Mouse (Mus musculus): ENCODE measurements around the gene Adgrg6. TPM values are rescaled to one million over a fixed set of nuclear protein-coding genes. Genes with fewer than 3 reads are reported as not detected.
A peak's percentile ranks its signal among the peaks of the same experiment; 100 is the strongest.

Adgrg6 gene
- polyA plus RNA-seq, 1 experiment = not detected

DNA sequence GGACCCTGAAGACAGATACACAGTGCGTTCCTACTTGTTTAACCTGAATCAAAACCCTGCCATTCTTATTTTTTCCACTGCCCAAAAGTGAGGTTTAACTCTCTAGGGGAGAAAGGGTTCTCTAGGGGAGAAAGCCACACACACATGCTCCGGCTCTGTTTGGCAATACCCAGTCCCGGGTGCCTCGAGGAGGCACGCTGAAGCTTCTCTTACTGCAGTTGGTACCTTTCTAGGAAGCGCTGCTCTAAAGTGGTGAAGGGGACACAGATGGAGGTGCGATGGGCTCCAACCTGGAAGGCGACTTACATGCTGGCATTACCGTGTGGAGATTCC lies 885 bp downstream of the Adgrg6 start:
- Histone ChIP-seq H3K27ac (ENCODE audit: insufficient read depth, low read depth, low read length) (no peak overlapping the region), H3K4me3 (ENCODE audit: insufficient read depth, low read depth, low read length) (peak overlapping the region; percentile 55), H3K4me1 (ENCODE audit: control insufficient read depth, insufficient read depth, low read length) (peaks cover 9% of the 10 kb centered on the region)
- 7% methylated on average over 9 of the region's 9 CpGs for WGBS
- no peak for TF ChIP-seq CTCF (IDR thresholded peaks at IDR 0.05; ENCODE audit: insufficient read depth, low read depth, low read length)
- TF ChIP-seq POLR2A (IDR thresholded peaks at IDR 0.05; ENCODE audit: insufficient read depth, low read depth, low read length) = no peak

DNA sequence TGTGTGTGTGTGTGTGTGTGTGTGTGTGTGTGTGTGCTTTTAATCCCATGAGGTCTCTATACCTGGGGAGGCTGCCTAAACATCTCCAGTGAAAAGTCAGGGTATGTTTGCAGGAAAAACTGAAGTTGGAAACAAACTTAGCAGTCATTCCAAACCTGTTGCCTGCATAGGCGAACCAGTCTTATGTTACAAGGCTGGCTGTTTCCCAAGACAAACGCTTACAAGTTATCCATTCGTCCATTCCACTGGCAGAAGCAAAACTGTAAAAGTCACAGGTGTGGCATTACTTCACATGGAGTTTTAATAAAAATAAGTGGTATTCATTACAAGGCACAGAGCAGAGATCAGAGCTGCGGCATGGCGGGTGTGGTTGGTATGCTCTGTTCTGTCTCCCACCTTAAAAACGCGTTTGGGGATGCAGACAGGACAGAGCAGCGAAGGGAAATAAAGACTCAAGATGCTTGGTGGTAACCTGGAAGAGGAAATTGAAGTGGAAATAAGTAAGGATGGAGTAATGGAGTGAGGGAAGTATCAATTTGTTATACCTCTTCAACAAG lies 1.9 kb downstream of the Adgrg6 start:
- Histone ChIP-seq H3K4me1 (ENCODE audit: control insufficient read depth, insufficient read depth, low read length) (peaks cover 9% of the 10 kb centered on the region), H3K27ac (ENCODE audit: insufficient read depth, low read depth, low read length) (no peak overlapping the region), H3K4me3 (ENCODE audit: insufficient read depth, low read depth, low read length) (no peak overlapping the region)
- TF ChIP-seq CTCF (IDR thresholded peaks at IDR 0.05; ENCODE audit: insufficient read depth, low read depth, low read length) (no peak), POLR2A (IDR thresholded peaks at IDR 0.05; ENCODE audit: insufficient read depth, low read depth, low read length) (no peak)
- WGBS = 85% methylated on average over 8 of the region's 8 CpGs

DNA sequence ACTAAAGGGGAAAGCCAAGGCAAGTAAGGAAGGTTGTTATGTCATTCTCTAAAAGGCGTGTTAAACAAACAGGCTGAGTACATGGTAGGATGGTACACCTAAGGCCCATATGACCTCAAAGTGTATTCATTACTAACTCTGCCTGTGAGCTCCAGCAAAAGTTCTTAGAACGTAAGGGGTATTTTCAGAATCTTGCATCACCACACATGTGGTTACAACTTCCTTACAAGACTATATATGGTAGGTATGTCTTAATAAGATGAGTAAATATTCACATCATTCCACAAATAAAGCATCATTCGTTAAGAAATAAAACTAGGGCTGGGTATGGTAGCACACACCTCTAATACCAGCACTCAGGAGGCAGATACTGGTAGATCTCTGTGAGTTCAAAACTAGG lies 8.4 kb downstream of the Adgrg6 start:
- H3K4me1 ChIP-seq (ENCODE audit: control insufficient read depth, insufficient read depth, low read length) = no peaks in the 10 kb centered on the region
- no peak overlapping the region for H3K4me3 ChIP-seq (ENCODE audit: insufficient read depth, low read depth, low read length)
- TF ChIP-seq POLR2A (IDR thresholded peaks at IDR 0.05; ENCODE audit: insufficient read depth, low read depth, low read length) (no peak), CTCF (IDR thresholded peaks at IDR 0.05; ENCODE audit: insufficient read depth, low read depth, low read length) (no peak)
- 93% methylated on average over 3 of the region's 3 CpGs for WGBS
- no peak overlapping the region for H3K27ac ChIP-seq (ENCODE audit: insufficient read depth, low read depth, low read length)

DNA sequence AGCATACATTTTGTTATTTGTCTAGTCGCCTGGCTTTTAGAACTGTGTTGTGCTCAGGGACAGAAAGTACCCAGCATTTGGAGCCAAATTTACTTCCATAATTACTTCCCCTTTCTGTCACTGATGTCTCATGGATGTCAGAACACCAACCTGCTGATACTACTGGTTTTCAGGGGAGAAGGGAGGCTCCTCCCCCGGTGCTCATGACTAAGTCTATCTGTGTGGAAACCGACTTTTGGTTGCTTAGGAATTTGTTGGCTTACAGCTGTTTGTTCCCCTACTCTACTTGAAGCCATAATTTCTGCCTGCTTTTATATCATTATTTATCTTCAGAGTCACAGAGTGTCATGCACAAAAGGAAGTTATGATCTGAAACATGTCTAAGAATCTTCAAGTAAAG lies 14.4 kb downstream of the Adgrg6 start:
- Histone ChIP-seq H3K27ac (ENCODE audit: insufficient read depth, low read depth, low read length) (no peak overlapping the region), H3K4me1 (ENCODE audit: control insufficient read depth, insufficient read depth, low read length) (no peaks in the 10 kb centered on the region), H3K4me3 (ENCODE audit: insufficient read depth, low read depth, low read length) (no peak overlapping the region)
- TF ChIP-seq POLR2A (IDR thresholded peaks at IDR 0.05; ENCODE audit: insufficient read depth, low read depth, low read length) = no peak
- no peak for TF ChIP-seq CTCF (IDR thresholded peaks at IDR 0.05; ENCODE audit: insufficient read depth, low read depth, low read length)
- WGBS = 77% methylated on average over 3 of the region's 3 CpGs

DNA sequence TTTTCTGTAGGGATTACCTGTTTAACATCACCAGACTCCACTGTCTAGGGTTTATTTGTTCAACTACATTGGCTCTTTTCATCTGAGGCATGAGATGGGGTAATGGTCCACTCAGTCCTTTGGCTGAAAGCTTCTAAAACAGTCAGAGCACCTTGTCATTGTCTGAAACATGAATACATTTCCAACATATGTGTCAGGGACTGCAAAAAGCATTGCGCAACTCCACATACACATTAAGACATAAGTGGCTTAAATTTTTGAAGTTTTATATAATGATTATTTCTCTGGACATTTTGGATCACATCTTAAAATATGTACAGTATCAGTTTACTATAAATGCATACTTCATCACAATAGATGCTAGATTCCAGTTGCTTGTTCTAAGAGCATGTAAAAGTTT lies 14.8 kb downstream of the Adgrg6 start:
- TF ChIP-seq POLR2A (IDR thresholded peaks at IDR 0.05; ENCODE audit: insufficient read depth, low read depth, low read length) (no peak), CTCF (IDR thresholded peaks at IDR 0.05; ENCODE audit: insufficient read depth, low read depth, low read length) (no peak)
- Histone ChIP-seq H3K4me1 (ENCODE audit: control insufficient read depth, insufficient read depth, low read length) (no peaks in the 10 kb centered on the region), H3K27ac (ENCODE audit: insufficient read depth, low read depth, low read length) (no peak overlapping the region), H3K4me3 (ENCODE audit: insufficient read depth, low read depth, low read length) (no peak overlapping the region)
- 100% methylated on average over 1 of the region's 1 CpGs for WGBS

DNA sequence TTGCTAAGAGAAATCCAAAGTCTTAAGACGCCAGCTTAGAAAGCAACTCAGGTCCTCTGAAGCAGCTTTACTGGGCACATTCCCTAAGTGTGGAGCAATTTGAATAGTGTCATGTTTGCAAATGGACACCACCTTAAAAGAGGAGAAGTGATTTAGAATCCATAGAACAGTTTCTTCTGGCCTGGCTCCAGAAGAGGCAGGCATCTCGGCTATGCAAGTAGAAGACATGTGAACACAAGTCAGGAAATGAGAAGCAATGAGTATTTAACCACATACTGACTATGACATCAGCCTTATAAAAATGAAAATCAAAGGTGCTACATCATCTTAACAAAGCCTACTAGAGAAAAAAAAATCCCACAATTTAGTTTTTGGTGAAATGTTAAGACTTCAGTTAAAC lies 17.7 kb downstream of the Adgrg6 start:
- 86% methylated on average over 2 of the region's 2 CpGs for WGBS
- TF ChIP-seq CTCF (IDR thresholded peaks at IDR 0.05; ENCODE audit: insufficient read depth, low read depth, low read length) = no peak
- no peak for TF ChIP-seq POLR2A (IDR thresholded peaks at IDR 0.05; ENCODE audit: insufficient read depth, low read depth, low read length)
- H3K27ac ChIP-seq (ENCODE audit: insufficient read depth, low read depth, low read length) = no peak overlapping the region
- no peaks in the 10 kb centered on the region for H3K4me1 ChIP-seq (ENCODE audit: control insufficient read depth, insufficient read depth, low read length)
- H3K4me3 ChIP-seq (ENCODE audit: insufficient read depth, low read depth, low read length) = no peak overlapping the region

DNA sequence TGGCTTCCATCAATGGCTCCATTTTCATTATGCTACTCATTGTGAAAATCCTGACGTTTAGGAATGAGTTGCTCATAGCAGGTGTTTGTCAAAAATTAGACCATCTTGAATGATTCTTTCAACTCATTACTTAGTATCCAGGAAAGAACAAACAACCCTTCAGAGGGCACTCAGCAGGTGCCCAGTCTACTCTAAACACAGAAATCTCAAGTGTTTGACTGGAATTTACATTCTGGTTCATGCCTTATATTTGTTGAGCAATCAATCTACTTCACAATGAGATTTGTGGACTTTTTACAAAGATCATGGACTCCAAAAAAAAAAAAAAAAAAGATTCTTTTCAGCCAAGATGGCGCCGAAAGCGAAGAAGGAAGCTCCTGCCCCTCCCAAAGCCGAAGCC lies 22.7 kb downstream of the Adgrg6 start:
- Histone ChIP-seq H3K27ac (ENCODE audit: insufficient read depth, low read depth, low read length) (no peak overlapping the region), H3K4me1 (ENCODE audit: control insufficient read depth, insufficient read depth, low read length) (no peaks in the 10 kb centered on the region), H3K4me3 (ENCODE audit: insufficient read depth, low read depth, low read length) (no peak overlapping the region)
- TF ChIP-seq CTCF (IDR thresholded peaks at IDR 0.05; ENCODE audit: insufficient read depth, low read depth, low read length) (no peak), POLR2A (IDR thresholded peaks at IDR 0.05; ENCODE audit: insufficient read depth, low read depth, low read length) (no peak)
- 80% methylated on average over 5 of the region's 5 CpGs for WGBS

DNA sequence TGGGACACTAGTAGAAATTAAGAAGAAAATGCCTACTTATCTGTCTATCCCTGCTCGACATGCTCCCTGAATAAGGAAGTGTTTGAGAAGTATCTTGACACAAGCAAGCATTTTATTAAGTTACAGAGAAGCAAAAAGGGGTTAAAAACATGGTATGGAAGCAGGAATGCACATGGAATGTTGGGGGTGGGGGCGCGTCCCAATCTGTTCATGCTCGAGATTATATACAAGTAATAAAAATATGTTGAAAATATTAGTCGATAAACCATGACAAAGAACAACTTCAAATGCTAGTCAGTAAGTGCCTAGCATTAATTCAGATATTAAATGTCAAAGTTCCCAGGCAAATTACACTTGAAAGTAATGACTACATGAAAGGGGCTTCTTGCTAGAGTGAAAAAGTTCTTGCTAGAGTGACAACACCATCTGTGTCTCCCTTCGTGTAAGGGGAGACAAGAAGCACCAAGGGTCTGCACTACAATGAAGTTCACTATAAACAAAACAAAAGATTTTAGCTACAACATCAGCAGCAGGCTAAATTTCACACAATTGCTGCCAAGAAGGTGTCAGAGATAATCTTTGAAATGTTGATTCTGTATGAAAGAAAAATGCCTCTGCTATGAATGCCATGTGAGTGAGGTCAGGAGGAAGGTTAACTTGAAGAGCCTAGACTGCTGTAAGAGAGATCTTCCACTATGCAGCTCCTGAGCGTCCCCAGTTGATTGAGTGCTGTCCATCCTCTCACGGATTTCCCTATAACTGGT lies 24.4 kb downstream of the Adgrg6 start:
- Histone ChIP-seq H3K4me1 (ENCODE audit: control insufficient read depth, insufficient read depth, low read length) (no peaks in the 10 kb centered on the region), H3K4me3 (ENCODE audit: insufficient read depth, low read depth, low read length) (no peak overlapping the region), H3K27ac (ENCODE audit: insufficient read depth, low read depth, low read length) (no peak overlapping the region)
- WGBS = 76% methylated on average over 8 of the region's 8 CpGs
- TF ChIP-seq POLR2A (IDR thresholded peaks at IDR 0.05; ENCODE audit: insufficient read depth, low read depth, low read length) (no peak), CTCF (IDR thresholded peaks at IDR 0.05; ENCODE audit: insufficient read depth, low read depth, low read length) (no peak)

DNA sequence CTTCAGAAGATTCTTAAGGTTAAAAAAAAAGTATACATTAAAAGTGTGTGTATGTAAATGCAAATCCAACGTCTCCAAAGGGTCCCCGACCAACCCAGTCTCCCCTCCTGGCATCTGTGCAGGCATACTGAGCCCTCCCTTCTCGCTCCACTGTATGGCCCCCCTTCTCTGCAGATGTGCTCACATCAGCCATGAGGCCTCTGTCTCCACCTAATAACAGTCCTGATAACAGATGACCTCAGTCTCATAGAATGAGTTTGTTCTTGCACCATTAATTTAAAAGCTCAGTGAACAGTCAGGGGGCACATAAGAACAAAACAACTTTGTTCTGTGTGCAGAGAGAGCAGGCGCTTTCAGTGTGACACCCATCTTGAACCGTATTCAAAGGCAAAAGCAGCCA lies 27.6 kb downstream of the Adgrg6 start:
- Histone ChIP-seq H3K4me3 (ENCODE audit: insufficient read depth, low read depth, low read length) (no peak overlapping the region), H3K27ac (ENCODE audit: insufficient read depth, low read depth, low read length) (no peak overlapping the region), H3K4me1 (ENCODE audit: control insufficient read depth, insufficient read depth, low read length) (no peaks in the 10 kb centered on the region)
- WGBS = 46% methylated on average over 5 of the region's 5 CpGs
- TF ChIP-seq CTCF (IDR thresholded peaks at IDR 0.05; ENCODE audit: insufficient read depth, low read depth, low read length) (no peak), POLR2A (IDR thresholded peaks at IDR 0.05; ENCODE audit: insufficient read depth, low read depth, low read length) (no peak)

All from olfactory bulb, adult 2 months (tissue).